Mouse (Mus musculus) hindbrain, embryonic 12.5 days (tissue): ENCODE results near the gene Ermap. TPM values are rescaled to one million over a fixed set of nuclear protein-coding genes. Genes with fewer than 3 reads are reported as not detected.

Experiments
- ATAC-seq: fragments of 200-750 bp; cut with Nextera tagmentation; 2 replicates; pipeline ENCODE4 v1.8.0; 2017; ENCODE audit warnings: moderate TSS enrichment; ENCODE audit not compliant: low FRiP score
- H3K27ac ChIP-seq: fragments of 300-500 bp; sonication (generic); 2 replicates; pipeline ENCODE4 v1.5.1; 2016; ENCODE audit warnings: mild to moderate bottlenecking
- H3K27me3 ChIP-seq: fragments of 300-500 bp; sonication (generic); 2 replicates; pipeline ENCODE4 v1.6.1; 2016; ENCODE audit warnings: mild to moderate bottlenecking
- H3K36me3 ChIP-seq: fragments of 300-500 bp; sonication (generic); 2 replicates; pipeline ENCODE4 v1.6.1; 2016; ENCODE audit warnings: mild to moderate bottlenecking
- H3K4me1 ChIP-seq: fragments of 300-500 bp; sonication (generic); 2 replicates; pipeline ENCODE4 v1.6.1; 2016
- H3K4me2 ChIP-seq: fragments of 300-500 bp; sonication (generic); replicated peaks from 2 replicates; pipeline ENCODE4 v1.6.1; 2016; ENCODE audit warnings: mild to moderate bottlenecking
- H3K4me3 ChIP-seq: fragments of 300-500 bp; sonication (generic); 2 replicates; pipeline ENCODE4 v1.5.1; 2016; ENCODE audit warnings: mild to moderate bottlenecking
- H3K9ac ChIP-seq: fragments of 300-500 bp; sonication (generic); 2 replicates; pipeline ENCODE4 v1.6.1; 2016; ENCODE audit warnings: mild to moderate bottlenecking, moderate library complexity
- H3K9me3 ChIP-seq: fragments of 300-500 bp; sonication (generic); replicated peaks from 2 replicates; pipeline ENCODE4 v1.6.1; 2016; ENCODE audit warnings: mild to moderate bottlenecking
- WGBS: fragments of 180-500 bp; shearing (Covaris S2); methylation state at CpG from one replicate; pipeline ENCODE4 v1.1.7; 2016; 5-methylcytosine and 5-hydroxymethylcytosine counted together
- polyA plus RNA-seq: library from polyadenylated mRNA; unstranded; fragments of >200 nt; fragmentation: Nextera tagmentation; extraction: Ambion mirVana; gene quantifications from 2 replicates; pipeline ENCODE4 v1.2.1, GENCODE M21; 2016

The Ermap gene
- polyA plus RNA-seq, 1 experiment from 2014 or later: 7.4 TPM

DNA sequence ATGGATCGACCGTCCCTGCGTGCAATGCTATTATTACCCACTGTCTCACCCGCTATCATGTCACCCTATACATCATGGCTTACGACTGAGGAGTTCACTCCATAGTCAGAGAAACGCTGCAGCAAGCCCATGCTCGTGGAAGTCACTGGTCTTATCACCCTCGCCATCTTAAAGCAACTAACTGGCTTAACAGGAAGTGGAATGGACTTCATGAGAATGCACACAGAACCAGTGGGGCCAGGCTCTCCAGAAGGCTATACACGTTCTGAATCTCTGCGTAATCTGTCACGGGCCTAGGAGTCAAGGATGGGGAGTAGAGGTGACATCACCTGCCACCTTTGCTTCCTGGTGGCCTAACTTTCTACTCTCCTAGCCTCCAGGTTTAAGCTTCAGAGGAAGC, 41.1 kb downstream of the Ermap start:
- no peak overlapping the region for H3K4me2 ChIP-seq
- ATAC-seq: no peak
- no peaks in the 10 kb centered on the region for H3K4me1 ChIP-seq
- no peaks in the 10 kb centered on the region for H3K36me3 ChIP-seq
- no peaks in the 10 kb centered on the region for H3K27me3 ChIP-seq
- no peaks in the 10 kb centered on the region for H3K9me3 ChIP-seq
- 89% methylated on average over 11 of the region's 11 CpGs for WGBS
- no peak overlapping the region for H3K4me3 ChIP-seq
- no peak overlapping the region for H3K27ac ChIP-seq
- no peak overlapping the region for H3K9ac ChIP-seq

DNA sequence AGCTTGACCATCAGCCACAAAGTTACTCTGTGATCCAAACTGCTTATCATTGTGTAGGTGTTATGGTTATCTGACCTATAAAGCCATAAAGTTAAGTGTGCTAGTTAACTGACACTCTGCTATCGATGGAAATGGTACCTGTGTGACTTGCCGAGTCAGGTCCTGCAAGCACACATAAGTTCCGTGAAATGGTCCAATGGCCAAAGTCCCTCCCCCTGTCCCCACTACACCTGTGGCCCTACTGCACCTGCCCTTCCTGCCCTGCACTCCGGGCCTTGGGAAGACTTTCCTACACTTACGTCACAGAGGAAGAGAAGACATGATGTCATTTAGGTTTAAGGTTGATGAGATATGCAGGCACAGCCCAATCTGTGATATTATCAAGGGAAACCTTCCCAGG, 42.5 kb downstream of the Ermap start:
- H3K9me3 ChIP-seq: no peaks in the 10 kb centered on the region
- no peaks in the 10 kb centered on the region for H3K36me3 ChIP-seq
- H3K27ac ChIP-seq: no peak overlapping the region
- H3K4me3 ChIP-seq: no peak overlapping the region
- H3K9ac ChIP-seq: no peak overlapping the region
- ATAC-seq: no peak
- no peak overlapping the region for H3K4me2 ChIP-seq
- 94% methylated on average over 5 of the region's 5 CpGs for WGBS
- H3K27me3 ChIP-seq: no peaks in the 10 kb centered on the region
- no peaks in the 10 kb centered on the region for H3K4me1 ChIP-seq

DNA sequence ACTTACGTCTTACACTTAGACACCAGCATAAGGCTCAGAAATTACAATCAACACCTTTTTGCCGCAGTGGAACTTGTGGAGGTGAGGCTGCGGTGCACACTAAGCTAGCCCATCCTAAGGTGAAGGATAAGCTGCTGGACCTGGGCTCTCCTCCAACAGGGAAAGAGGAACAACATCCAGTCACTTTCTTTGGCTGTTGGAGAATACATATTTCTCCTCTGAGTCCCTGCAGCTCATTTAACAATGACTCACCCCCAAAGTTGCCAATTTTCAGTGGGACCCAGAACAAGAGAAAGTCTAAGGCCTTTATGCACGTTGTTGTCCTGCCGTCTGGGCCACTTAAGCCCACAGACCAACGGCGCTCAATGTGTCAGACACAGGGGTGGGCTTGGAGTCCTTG, 43.0 kb downstream of the Ermap start:
- Histone ChIP-seq H3K36me3 (no peaks in the 10 kb centered on the region), H3K9ac (no peak overlapping the region), H3K9me3 (no peaks in the 10 kb centered on the region), H3K27me3 (no peaks in the 10 kb centered on the region), H3K27ac (no peak overlapping the region), H3K4me2 (no peak overlapping the region), H3K4me1 (no peaks in the 10 kb centered on the region), H3K4me3 (no peak overlapping the region)
- ATAC-seq: no peak
- WGBS: 88% methylated on average over 7 of the region's 7 CpGs

GRCm38 (mm10) chr4:119142230-119142871, 47.5 kb downstream of the Ermap start:
- Histone ChIP-seq H3K36me3 (no peaks in the 10 kb centered on the region), H3K27me3 (no peaks in the 10 kb centered on the region), H3K27ac (no peak overlapping the region), H3K4me1 (peaks cover 12% of the 10 kb centered on the region), H3K4me3 (peak overlapping the region; percentile 1; the same call in 1 of the 2 replicates), H3K9me3 (no peaks in the 10 kb centered on the region), H3K9ac (no peak overlapping the region), H3K4me2 (peak overlapping the region; percentile 40)
- peak; percentile 64 for ATAC-seq
- WGBS: 24% methylated on average over 24 of the region's 24 CpGs

DNA sequence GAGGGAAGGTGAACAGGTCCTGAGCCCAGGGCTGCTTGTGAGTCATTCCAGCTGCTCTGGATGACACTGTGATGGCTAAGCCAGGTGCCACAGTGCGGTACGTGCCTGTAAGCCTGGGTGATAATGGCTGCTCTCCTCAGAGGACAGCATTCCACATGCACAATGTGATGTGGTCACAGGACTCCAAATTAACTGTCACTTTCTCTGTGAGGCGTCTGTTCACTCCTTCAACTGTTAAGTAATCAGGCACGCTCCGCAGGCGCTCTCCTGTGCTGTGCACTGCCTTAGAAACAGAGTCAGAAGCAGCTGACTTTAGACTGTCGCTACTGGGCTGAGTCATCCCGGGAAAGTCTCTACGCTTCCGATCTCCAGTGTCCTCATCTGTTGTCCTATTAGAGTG, 48.6 kb downstream of the Ermap start:
- Histone ChIP-seq H3K4me2 (no peak overlapping the region), H3K27me3 (no peaks in the 10 kb centered on the region), H3K9me3 (no peaks in the 10 kb centered on the region), H3K4me3 (no peak overlapping the region), H3K27ac (no peak overlapping the region), H3K36me3 (peaks cover 8% of the 10 kb centered on the region), H3K9ac (no peak overlapping the region), H3K4me1 (peaks cover 12% of the 10 kb centered on the region)
- no peak for ATAC-seq
- 55% methylated on average over 10 of the region's 10 CpGs for WGBS

DNA sequence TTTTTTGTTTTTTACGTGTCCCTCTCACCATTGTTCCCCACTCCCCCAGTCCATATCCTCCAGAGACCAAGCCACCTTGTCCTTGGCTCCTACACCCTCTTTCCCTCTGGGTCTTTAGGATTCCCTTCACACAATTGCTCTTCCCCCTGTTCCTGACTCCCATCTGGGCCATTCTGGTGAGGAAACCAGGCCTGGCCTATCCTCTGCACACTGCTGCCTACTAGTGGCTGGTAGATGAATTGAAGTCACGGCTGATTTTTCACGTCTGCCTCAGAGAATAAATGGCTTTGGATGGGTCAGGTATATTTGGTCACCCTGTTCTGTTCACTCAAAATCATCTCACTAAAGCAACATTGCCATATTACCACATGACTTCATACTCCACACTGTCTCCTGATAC, 49.7 kb downstream of the Ermap start:
- Histone ChIP-seq H3K9ac (no peak overlapping the region), H3K36me3 (peaks cover 19% of the 10 kb centered on the region), H3K27me3 (no peaks in the 10 kb centered on the region), H3K4me1 (peaks cover 12% of the 10 kb centered on the region), H3K27ac (no peak overlapping the region), H3K9me3 (no peaks in the 10 kb centered on the region), H3K4me3 (no peak overlapping the region), H3K4me2 (no peak overlapping the region)
- ATAC-seq: no peak
- WGBS: 49% methylated on average over 3 of the region's 3 CpGs

DNA sequence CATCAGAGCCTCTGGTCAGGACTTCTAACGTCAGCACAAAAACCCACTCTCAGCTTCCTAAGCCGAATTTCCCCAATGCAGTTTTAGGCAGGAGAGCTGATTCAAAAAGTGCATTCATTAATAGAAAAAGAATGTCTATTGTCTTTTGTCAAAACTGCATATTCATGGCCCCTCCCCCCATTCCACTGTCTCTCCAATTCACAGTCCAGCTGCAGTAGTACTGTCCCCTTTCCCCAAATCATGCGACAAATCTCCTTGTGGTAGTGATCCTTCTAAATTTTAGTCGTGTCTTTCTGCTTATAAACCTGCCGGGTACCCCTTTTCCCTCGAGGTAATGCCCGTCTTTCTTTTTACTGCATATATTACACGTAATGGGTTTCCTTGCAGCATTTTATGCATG, 51.0 kb downstream of the Ermap start:
- Histone ChIP-seq H3K9ac (no peak overlapping the region), H3K4me1 (peaks cover 12% of the 10 kb centered on the region), H3K36me3 (peaks cover 32% of the 10 kb centered on the region), H3K4me2 (peak overlapping the region; percentile 51), H3K9me3 (no peaks in the 10 kb centered on the region), H3K27ac (no peak overlapping the region), H3K27me3 (no peaks in the 10 kb centered on the region), H3K4me3 (no peak overlapping the region)
- no peak for ATAC-seq
- 52% methylated on average over 8 of the region's 8 CpGs for WGBS

DNA sequence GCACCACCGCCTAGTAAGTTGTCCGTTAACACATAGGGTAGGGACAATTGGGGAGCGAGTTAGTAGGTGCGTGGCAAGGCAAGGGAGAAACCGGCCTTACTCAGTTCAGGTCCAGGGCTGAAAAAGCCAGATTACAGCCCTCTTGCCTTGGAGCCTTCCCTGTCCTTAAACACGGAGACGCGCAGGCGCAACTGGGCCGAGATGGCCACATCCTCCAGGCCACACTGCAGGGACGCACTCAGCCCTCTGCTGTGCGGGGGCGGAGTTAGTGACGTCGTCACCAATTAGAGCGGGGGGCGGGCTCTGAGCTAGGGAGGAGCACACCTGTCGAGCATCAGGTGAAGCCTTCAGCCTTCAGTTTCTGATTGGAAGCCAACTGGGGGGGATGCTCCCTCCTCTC, 51.6 kb downstream of the Ermap start:
- 11% methylated on average over 18 of the region's 18 CpGs for WGBS
- Histone ChIP-seq H3K4me3 (peak overlapping the region; percentile 20), H3K27me3 (no peaks in the 10 kb centered on the region), H3K9ac (0 out of 2 replicates have a peak overlapping the region, but pooled peaks have one; percentile 41), H3K36me3 (peaks cover 38% of the 10 kb centered on the region), H3K4me2 (peak overlapping the region; percentile 51), H3K9me3 (no peaks in the 10 kb centered on the region), H3K4me1 (peaks cover 12% of the 10 kb centered on the region), H3K27ac (no peak overlapping the region)
- peak; percentile 82 for ATAC-seq

GRCm38 (mm10) chr4:119137313-119137712, 52.5 kb downstream of the Ermap start:
- no peaks in the 10 kb centered on the region for H3K27me3 ChIP-seq
- no peak overlapping the region for H3K9ac ChIP-seq
- no peak overlapping the region for H3K27ac ChIP-seq
- ATAC-seq: no peak
- H3K4me1 ChIP-seq: peaks cover 12% of the 10 kb centered on the region
- H3K9me3 ChIP-seq: no peaks in the 10 kb centered on the region
- H3K4me2 ChIP-seq: no peak overlapping the region
- 66% methylated on average over 8 of the region's 8 CpGs for WGBS
- H3K36me3 ChIP-seq: peaks cover 47% of the 10 kb centered on the region
- no peak overlapping the region for H3K4me3 ChIP-seq

DNA sequence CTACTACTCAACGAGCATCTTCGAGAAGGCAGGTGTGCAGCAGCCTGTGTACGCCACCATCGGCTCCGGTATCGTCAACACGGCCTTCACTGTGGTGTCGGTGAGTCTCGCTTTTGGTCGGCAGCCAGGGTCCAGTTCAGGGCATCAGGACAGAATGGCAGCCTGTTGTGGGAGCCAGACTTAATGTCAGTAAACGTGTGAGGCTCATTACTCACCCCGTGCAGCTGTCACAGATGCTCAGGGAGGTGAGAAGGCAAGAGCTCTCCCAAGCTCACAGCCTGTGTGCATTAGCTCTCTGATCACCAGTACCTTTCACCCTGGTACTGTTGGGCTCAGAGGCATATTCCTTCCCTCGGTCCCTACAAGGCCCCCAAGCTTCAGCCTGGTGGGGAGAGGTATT, 56.0 kb downstream of the Ermap start:
- Histone ChIP-seq H3K4me3 (no peak overlapping the region), H3K27me3 (no peaks in the 10 kb centered on the region), H3K9ac (no peak overlapping the region), H3K4me2 (no peak overlapping the region), H3K9me3 (no peaks in the 10 kb centered on the region), H3K36me3 (peaks cover 55% of the 10 kb centered on the region), H3K27ac (no peak overlapping the region), H3K4me1 (peaks cover 12% of the 10 kb centered on the region)
- ATAC-seq: no peak
- whole genome bisulfite sequencing: 90% methylated on average over 13 of the region's 13 CpGs

GRCm38 (mm10) chr4:119133306-119133705, 56.5 kb downstream of the Ermap start:
- H3K27me3 ChIP-seq: no peaks in the 10 kb centered on the region
- 87% methylated on average over 13 of the region's 13 CpGs for WGBS
- H3K4me1 ChIP-seq: peaks cover 8% of the 10 kb centered on the region
- H3K36me3 ChIP-seq: peaks cover 60% of the 10 kb centered on the region
- H3K4me3 ChIP-seq: no peak overlapping the region
- no peak for ATAC-seq
- no peak overlapping the region for H3K9ac ChIP-seq
- H3K4me2 ChIP-seq: no peak overlapping the region
- H3K9me3 ChIP-seq: no peaks in the 10 kb centered on the region
- no peak overlapping the region for H3K27ac ChIP-seq

GRCm38 (mm10) chr4:119131189-119131910, 58.5 kb downstream of the Ermap start:
- WGBS: 79% methylated on average over 8 of the region's 8 CpGs
- no peaks in the 10 kb centered on the region for H3K27me3 ChIP-seq
- H3K4me2 ChIP-seq: no peak overlapping the region
- H3K27ac ChIP-seq: no peak overlapping the region
- H3K9ac ChIP-seq: no peak overlapping the region; the same call in 1 of the 2 replicates
- no peak for ATAC-seq
- H3K4me3 ChIP-seq: no peak overlapping the region
- peaks cover 3% of the 10 kb centered on the region; the same call in 1 of the 2 replicates for H3K4me1 ChIP-seq
- peaks cover 56% of the 10 kb centered on the region for H3K36me3 ChIP-seq
- no peaks in the 10 kb centered on the region for H3K9me3 ChIP-seq

DNA sequence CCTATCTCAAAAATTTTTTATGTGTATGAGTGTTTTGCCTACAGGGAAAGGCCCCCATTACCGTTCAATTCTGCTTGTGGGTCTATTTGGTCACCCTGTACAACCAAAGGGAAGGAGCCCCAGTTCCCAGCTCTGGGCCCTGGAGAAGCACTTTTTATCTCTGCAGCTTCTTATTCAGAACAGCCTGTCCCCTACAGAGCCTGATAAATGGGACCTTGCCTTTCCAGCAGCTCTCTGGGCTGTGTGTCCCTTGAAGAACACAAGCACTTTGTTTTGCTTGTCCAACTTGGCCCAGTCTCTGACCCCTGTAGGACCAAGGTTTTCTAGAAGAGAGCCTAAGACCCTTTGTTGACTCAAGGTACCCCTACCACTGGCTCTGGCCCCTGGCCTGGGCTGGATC, 60.7 kb downstream of the Ermap start:
- no peak overlapping the region for H3K9ac ChIP-seq
- ATAC-seq: no peak
- no peaks in the 10 kb centered on the region for H3K27me3 ChIP-seq
- no peak overlapping the region for H3K27ac ChIP-seq
- H3K9me3 ChIP-seq: no peaks in the 10 kb centered on the region
- peaks cover 3% of the 10 kb centered on the region; the same call in 1 of the 2 replicates for H3K4me1 ChIP-seq
- WGBS: 88% methylated on average over 1 of the region's 1 CpGs
- H3K4me2 ChIP-seq: no peak overlapping the region
- no peak overlapping the region for H3K4me3 ChIP-seq
- peaks cover 41% of the 10 kb centered on the region for H3K36me3 ChIP-seq
